ENCODE assay signal across 7 mouse cellular contexts in genomic region chr1:159232572-159233261, GRCm38 (mm10). TPM values are rescaled to one million over a fixed set of nuclear protein-coding genes. Genes with fewer than 3 reads are reported as not detected.
A peak's percentile ranks its signal among the peaks of the same experiment; 100 is the strongest.
DNase-seq lines count a peak whose midpoint lies in the region; ATAC-seq and TF ChIP-seq lines count a peak whose summit lies in the region.
"Not testable (repeated sequence)": the region's sequence is repeated elsewhere in the genome, so short reads cannot be mapped to it uniquely, and the experiment has no call there.

No protein-coding gene starts in this region.

- DNase-seq in WW6 (ENCODE audit: low read depth, low spot score): peak; percentile 26
- DNase-seq in gastrocnemius, postnatal 10 days: peak; percentile 40
- peak; percentile 58 for DNase-seq in induced T-regulatory cell, adult 2 months (ENCODE audit: low read depth)
- DNase-seq in limb, embryonic 10.5 days (ENCODE audit: low spot score): peak; percentile 63
- peak; percentile 54 for DNase-seq in mesoderm, embryonic 11.5 days (ENCODE audit: low read depth, low spot score)

- TF ChIP-seq POLR2A in small intestine, adult 2 months (IDR thresholded peaks at IDR 0.05; ENCODE audit: low read depth, low read length): not testable (repeated sequence)

- H3K4me3 ChIP-seq in limb, embryonic 10.5 days: peak overlapping the region; percentile 67
- peak overlapping the region; percentile 71 for H3K4me3 ChIP-seq in small intestine, adult 2 months (ENCODE audit: low read depth, low read length)

- H3K4me1 ChIP-seq in limb, embryonic 10.5 days: peaks cover 15% of the 10 kb centered on the region
- H3K4me1 ChIP-seq in small intestine, adult 2 months (ENCODE audit: control insufficient read depth, insufficient read depth, insufficient read length, low read length): not testable (repeated sequence)

- 0 out of 2 replicates have a peak, but pooled peaks have one; percentile 4 for ATAC-seq in common myeloid progenitor, adult 5-6 weeks (replicated peaks; ENCODE audit: low read depth, poor library complexity, severe bottlenecking)

- H3K36me3 ChIP-seq in limb, embryonic 10.5 days; small intestine, adult 2 months (ENCODE audit: control insufficient read depth, insufficient read depth, low read length): not testable (repeated sequence)

- H3K9me3 ChIP-seq in limb, embryonic 10.5 days (replicated peaks): not testable (repeated sequence)

- H3K27ac ChIP-seq in limb, embryonic 10.5 days: peak overlapping the region; percentile 91
- peak overlapping the region; percentile 46 for H3K27ac ChIP-seq in small intestine, adult 2 months (ENCODE audit: insufficient read depth, low read depth, low read length)

- WGBS in limb, embryonic 10.5 days: 0% methylated on average over 38 of the region's 47 CpGs
- 1% methylated on average over 29 of the region's 47 CpGs for WGBS in small intestine, adult 2 months

- TF ChIP-seq CTCF in small intestine, adult 2 months (IDR thresholded peaks at IDR 0.05; ENCODE audit: extremely low read depth, insufficient read length, insufficient replicate concordance, low read depth, low read length): not testable (repeated sequence)

- H3K27me3 ChIP-seq in limb, embryonic 10.5 days (ENCODE audit: low read depth, poor library complexity, severe bottlenecking); small intestine, adult 2 months (ENCODE audit: control insufficient read depth, insufficient read depth, low read length): not testable (repeated sequence)

RNA-seq across cellular contexts. Expression of gene Cop1, which starts 0.6 kb away (rescaled TPM):
- total RNA-seq in common myeloid progenitor, adult 5-6 weeks (2017): 145 and 180 TPM in 2 replicates
- 100 to 1,000 TPM; 112 to 131 TPM for total RNA-seq in gastrocnemius, postnatal 10 days (2021)
- polyA plus RNA-seq in limb, embryonic 10.5 days (2016; fragmentation: Nextera tagmentation; extraction: Ambion mirVana): 69.1 and 69.8 TPM in 2 replicates
- 26.7 and 61.6 TPM in 2 replicates for polyA plus RNA-seq in small intestine, adult 2 months (2012; rRNA removed)

Comparison
In these comparisons a context has a peak if more than half of its experiments do, and no peak if none do; other contexts are left out.
1. Peak in every context shown above with its lines: DNase-seq, ATAC-seq, H3K4me3 ChIP-seq and H3K27ac ChIP-seq.